Mouse (Mus musculus) G1E-ER4 (cell line): ENCODE results near the gene Gpc5. TPM values are rescaled to one million over a fixed set of nuclear protein-coding genes. Genes with fewer than 3 reads are reported as not detected.

ENCODE experiments used
- GATA1 ChIP-seq: IDR thresholded peaks from one replicate; pipeline ENCODE4 v1.8.0; 2012; ENCODE audit warnings: low read length, inconsistent platforms
- polyA plus RNA-seq: library from polyadenylated mRNA; stranded (reverse); fragments of >175 nt; gene quantifications from 2 replicates; pipeline ENCODE4 v1.2.3, GENCODE M21; 2012

Gene Gpc5
- polyA plus RNA-seq, 1 experiment, result not detected

DNA sequence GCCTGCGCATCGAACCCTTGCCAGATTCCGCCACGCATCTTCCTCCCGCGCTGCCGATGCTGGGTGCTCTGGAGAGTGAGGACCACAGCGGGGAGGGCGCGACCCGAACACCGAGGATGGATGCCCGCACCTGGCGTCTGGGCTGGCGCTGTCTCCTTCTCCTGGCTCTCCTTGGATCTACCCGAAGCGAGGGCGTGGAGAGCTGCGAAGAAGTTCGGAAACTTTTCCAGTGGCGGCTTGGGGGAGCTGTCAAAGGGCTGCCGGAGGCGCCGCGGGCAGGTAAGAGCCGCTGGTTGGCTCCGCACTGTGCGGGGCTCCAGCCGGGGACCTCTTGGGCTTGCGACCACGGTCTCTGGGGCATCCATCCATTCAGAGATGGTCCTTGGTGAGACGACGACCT, 495 bp downstream of the Gpc5 start:
- no peak for TF ChIP-seq GATA1

GRCm38 (mm10) chr14:115092952-115093351, 937 bp downstream of the Gpc5 start:
- no peak for TF ChIP-seq GATA1

DNA sequence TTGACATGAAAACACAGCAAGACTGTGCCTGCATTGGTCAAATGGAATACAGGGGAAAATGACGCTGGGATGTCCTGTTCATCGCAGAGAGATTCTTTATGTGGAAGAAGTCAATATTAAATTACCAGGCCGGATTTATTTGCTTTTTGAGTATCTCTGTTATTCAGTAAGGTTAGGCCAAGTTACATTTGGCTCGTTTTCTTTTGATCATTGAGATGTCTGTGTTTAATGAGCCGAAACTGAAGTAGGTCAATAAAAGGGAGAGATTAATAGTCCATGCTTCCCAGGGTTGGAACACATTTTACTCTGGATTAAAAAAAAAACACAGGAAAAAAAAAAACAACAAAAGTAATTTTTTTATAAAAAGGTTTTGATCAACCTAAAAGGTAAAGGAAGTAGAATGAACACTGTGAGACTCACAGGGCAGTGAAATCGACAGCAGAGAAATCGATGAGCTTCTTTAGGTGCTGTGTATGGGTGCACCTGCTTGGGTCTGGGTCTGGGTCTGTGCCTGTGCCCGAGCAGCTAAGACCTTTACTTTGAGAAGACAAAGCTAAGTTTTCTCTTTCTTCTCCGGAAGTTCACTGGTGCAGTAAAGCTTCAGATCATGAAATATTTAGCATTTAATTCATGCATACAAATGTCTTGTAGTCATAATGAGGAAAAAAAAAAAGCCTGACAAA, 8.7 kb downstream of the Gpc5 start:
- no peak for TF ChIP-seq GATA1

DNA sequence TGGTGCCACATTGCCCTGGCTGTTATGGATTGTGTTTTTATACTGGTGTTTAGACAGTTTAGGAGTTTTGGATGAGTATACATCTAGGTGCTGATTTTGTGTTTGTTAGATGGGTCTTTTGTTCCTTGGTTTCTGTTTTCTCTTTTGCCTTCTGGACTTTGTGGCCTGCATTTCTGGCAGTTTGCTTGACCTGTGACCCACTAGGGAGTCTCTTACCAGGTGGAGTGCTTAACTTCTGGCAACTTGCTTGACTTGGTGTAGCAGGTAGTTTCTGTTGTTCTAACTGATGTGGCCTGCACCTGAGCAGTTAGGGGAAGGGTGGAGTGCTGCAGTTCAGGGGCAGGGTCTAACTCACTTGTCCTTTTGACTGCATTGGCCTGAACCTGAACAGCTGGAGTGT, 14.3 kb downstream of the Gpc5 start:
- no peak for TF ChIP-seq GATA1

GRCm38 (mm10) chr14:115107467-115107866, 15.5 kb downstream of the Gpc5 start:
- TF ChIP-seq GATA1, result no peak

DNA sequence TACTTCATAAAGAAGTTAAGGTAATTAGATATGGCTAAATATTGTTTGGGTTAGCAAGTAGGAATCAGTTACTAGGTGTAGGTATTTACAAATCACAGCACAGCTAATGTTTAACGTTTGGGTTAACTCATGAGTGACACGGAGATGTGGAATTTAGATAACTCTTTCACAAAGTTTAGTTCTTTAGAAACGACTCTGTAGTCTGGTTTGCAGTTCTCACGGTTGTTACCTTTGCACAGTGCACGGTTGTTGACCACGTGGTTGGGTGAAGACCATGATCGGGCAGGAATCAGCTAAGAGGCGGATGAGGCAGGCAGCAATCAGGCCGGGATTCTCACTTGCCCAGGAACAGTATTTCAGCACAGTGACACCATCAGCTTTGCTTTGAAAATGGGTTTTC, 26.6 kb downstream of the Gpc5 start:
- TF ChIP-seq GATA1, result no peak

- no peak for TF ChIP-seq GATA1
These were observed 56.8 kb downstream of the Gpc5 start for GRCm38 (mm10) chr14:115148821-115149220.

DNA sequence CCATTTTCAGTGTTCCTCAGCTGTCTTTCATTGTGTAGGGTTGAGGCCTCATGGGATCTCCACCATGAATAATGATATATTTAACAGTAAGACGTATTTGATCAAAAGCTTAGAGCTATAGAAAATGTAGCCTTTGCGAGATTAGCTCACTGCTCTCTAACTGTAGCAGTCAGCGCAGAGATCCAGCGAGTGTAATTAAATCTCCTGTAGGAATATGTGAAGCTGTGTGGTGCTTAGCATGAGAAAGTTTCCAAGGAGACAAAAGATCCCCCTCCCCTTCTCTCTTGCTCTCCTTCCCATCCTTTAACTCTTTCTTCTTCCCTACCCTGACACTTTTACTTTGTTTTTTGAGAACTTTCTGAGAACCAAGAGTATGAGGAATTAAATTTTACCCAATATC, 64.6 kb downstream of the Gpc5 start:
- no peak for TF ChIP-seq GATA1

GRCm38 (mm10) chr14:115177322-115177836, 85.4 kb downstream of the Gpc5 start:
- no peak for TF ChIP-seq GATA1

DNA sequence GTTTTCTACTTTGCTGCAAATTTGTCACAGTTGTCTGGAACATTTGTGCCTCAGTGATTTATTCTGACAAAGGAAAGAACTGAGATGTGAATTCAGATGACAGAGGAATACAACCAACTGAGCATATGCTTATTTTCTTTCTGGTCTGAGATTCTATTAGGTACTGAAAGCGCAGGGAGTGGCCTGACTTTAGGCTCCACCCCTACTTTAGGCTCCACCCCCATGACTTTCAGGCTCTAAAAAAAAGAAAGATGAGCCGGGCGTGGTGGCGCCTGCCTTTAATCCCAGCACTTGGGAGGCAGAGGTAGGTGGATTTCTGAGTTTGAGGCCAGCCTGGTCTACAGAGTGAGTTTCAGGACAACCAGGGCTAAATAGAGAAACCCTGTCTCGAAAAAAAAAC, 87.9 kb downstream of the Gpc5 start:
- no peak for TF ChIP-seq GATA1

DNA sequence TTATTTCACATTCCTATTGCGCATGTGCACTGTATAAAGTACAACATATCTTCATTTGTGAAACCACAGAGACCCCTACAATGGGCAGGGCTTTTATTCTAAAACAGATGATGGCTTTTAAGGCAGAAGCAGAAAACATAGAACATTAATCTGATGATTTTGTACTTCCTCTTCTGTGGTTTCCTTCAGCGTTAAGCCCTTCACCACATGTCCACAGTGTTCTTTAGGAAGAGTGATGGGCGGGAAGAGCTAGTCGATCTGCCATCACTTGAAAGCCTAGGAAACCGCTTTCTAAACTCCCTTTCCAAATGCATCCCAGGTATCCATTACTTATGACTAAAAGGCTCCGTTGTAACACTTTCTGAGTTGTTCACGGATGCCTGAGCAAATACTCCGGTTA, 96.2 kb downstream of the Gpc5 start:
- no peak for TF ChIP-seq GATA1

GRCm38 (mm10) chr14:115228075-115228474, 136.1 kb downstream of the Gpc5 start:
- no peak for TF ChIP-seq GATA1

DNA sequence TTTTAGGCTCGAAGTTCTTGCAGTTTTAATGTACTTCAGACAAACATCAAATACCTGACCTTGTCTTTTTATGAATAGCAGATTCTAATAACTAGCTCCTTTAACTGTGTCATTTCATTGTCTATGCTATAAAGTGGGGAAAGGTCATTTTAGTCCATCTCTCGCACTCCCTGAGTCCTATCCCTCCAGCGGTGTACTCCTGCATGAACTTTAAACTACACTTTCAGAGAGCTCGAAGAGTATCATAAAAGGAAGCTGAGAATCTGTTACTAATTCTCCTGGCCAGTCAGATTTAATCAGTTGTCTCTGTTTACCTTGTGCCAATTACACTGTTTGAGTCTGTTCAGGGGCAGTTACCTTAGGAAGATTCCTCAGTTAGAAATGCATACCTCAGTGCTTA, 144.4 kb downstream of the Gpc5 start:
- no peak for TF ChIP-seq GATA1

DNA sequence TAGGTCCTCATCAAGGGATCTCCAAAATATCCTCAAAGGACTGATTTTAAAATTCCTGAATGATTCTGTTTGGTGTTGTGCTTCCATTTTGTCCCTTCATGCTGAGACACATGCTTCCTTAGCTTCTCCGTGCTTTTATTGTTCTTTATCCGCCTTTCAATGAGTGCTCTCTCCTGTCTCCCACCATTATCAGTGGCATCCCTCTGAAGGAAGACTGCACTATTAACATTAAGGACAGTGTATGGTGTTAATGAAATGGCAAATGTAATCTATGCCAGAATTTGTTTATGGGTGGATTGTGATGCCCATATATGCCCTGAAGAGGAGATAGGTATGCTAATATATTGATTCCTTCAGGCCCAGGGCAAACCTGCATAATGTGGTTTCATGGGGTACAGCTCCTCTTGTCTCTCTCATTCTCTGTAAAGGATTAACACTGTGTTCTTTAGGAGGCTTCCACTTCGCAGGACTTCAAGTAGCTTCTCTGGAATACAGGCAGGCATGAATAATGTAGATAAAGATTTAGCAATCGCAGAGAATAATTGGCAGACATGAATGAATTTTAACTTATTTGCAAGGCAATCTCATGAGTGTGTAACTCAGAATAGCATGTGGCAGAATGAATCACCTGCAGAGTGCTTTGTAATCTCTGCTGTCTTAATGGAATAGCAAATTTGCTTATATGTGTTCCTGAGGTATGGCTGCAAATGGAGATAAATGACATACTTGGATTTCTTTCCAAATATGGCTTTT, 148.8 kb downstream of the Gpc5 start:
- TF ChIP-seq GATA1, result no peak

GRCm38 (mm10) chr14:115250537-115250936, 158.5 kb downstream of the Gpc5 start:
- TF ChIP-seq GATA1, result no peak

- no peak for TF ChIP-seq GATA1
These were observed 159.8 kb downstream of the Gpc5 start for GRCm38 (mm10) chr14:115251791-115252190.

GRCm38 (mm10) chr14:115253155-115253554, 161.1 kb downstream of the Gpc5 start:
- TF ChIP-seq GATA1, result no peak
